Mouse (Mus musculus) forebrain, embryonic 15.5 days (tissue): ENCODE measurements around the gene Rps5. TPM values are rescaled to one million over a fixed set of nuclear protein-coding genes. Genes with fewer than 3 reads are reported as not detected.
A peak's percentile ranks its signal among the peaks of the same experiment; 100 is the strongest.
"Not testable (repeated sequence)": the region's sequence is repeated elsewhere in the genome, so short reads cannot be mapped to it uniquely, and the experiment has no call there.

Experiments used
- ATAC-seq: fragments of 200-750 bp; cut with Nextera tagmentation; replicated peaks from 2 replicates; pipeline ENCODE4 v1.8.0; 2017; ENCODE audit warnings: mild to moderate bottlenecking, moderate TSS enrichment, moderate library complexity
- H3K27ac ChIP-seq: fragments of 300-500 bp; sonication (generic); replicated peaks from 2 replicates; pipeline ENCODE4 v1.5.1; 2015; ENCODE audit warnings: mild to moderate bottlenecking, inconsistent platforms
- H3K27me3 ChIP-seq: fragments of 300-500 bp; sonication (generic); 2 replicates; pipeline ENCODE4 v1.6.1; 2015; ENCODE audit warnings: inconsistent platforms
- H3K36me3 ChIP-seq: fragments of 300-500 bp; sonication (generic); 2 replicates; pipeline ENCODE4 v1.6.1; 2015; ENCODE audit warnings: mild to moderate bottlenecking, inconsistent platforms
- H3K4me1 ChIP-seq: fragments of 300-500 bp; sonication (generic); 2 replicates; pipeline ENCODE4 v1.6.1; 2015; ENCODE audit warnings: inconsistent platforms
- H3K4me2 ChIP-seq: fragments of 300-500 bp; sonication (generic); replicated peaks from 2 replicates; pipeline ENCODE4 v1.6.1; 2015; ENCODE audit warnings: mild to moderate bottlenecking, inconsistent platforms
- H3K4me3 ChIP-seq: fragments of 300-500 bp; sonication (generic); 2 replicates; pipeline ENCODE4 v1.5.1; 2015; ENCODE audit warnings: mild to moderate bottlenecking, inconsistent platforms
- H3K9ac ChIP-seq: fragments of 300-500 bp; sonication (generic); replicated peaks from 2 replicates; pipeline ENCODE4 v1.6.1; 2015; ENCODE audit warnings: mild to moderate bottlenecking, inconsistent platforms
- H3K9me3 ChIP-seq: fragments of 300-500 bp; sonication (generic); 2 replicates; pipeline ENCODE4 v1.6.1; 2016; ENCODE audit warnings: inconsistent platforms
- WGBS: fragments of 180-500 bp; shearing (Covaris S2); methylation state at CpG from one replicate; pipeline ENCODE4 v1.1.7; 2015; ENCODE audit warnings: mixed read lengths; 5-methylcytosine and 5-hydroxymethylcytosine counted together
- polyA plus RNA-seq: library from polyadenylated mRNA; unstranded; fragments of >200 nt; fragmentation: Nextera tagmentation; extraction: Ambion mirVana; gene quantifications from 2 replicates; pipeline ENCODE4 v1.2.1, GENCODE M21; 2015

Gene Rps5
- polyA plus RNA-seq, 1 experiment from 2014 or later: 659 TPM

DNA sequence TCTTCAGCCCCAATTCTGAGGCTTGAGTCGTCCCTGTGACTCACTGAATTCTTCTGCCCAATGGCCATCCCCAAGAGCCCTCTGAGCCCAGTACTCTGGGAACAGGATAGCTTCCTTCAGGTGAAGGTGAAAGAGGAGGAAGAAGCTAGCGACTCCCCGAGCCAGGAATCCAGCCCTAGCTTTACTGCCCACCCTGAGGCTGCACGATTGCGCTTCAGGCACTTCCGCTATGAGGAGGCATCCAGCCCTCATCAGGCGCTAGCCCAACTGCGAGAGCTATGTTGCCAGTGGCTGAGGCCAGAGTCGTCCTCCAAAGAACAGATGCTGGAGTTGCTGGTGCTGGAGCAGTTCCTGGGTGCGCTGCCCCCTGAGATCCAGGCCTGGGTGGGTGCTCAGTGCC, 18.5 kb upstream of the Rps5 start:
- peaks cover 44% of the 10 kb centered on the region for H3K36me3 ChIP-seq

DNA sequence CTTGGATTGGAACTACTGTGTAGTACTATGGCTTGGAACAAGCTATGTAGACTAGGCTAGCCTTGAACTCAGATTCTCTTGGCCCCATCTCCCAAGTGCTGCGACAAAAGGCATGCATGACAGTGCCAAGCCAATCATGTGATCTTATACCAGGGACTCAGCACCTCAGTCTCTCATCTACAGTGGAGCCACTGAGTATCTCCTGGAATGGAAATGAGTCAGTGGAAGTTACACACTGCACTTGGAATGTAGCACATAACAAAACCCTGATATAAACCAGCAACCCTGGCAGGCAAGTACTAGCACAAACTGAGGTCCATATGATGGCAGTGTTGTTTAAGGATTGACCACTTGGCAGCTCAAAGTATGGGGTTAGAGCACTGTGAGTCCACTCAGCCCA, 16.9 kb upstream of the Rps5 start:
- Histone ChIP-seq H3K9ac (no peak overlapping the region), H3K4me1 (peaks cover 6% of the 10 kb centered on the region), H3K9me3 (no peaks in the 10 kb centered on the region), H3K27ac (no peak overlapping the region), H3K4me3 (no peak overlapping the region), H3K4me2 (no peak overlapping the region), H3K36me3 (peaks cover 49% of the 10 kb centered on the region), H3K27me3 (no peaks in the 10 kb centered on the region)
- WGBS: 94% methylated on average over 1 of the region's 1 CpGs
- ATAC-seq: no peak

More for the DNA sequence above, 18.5 kb upstream of the Rps5 start:
- H3K9me3 ChIP-seq: no peaks in the 10 kb centered on the region
- no peak overlapping the region for H3K4me2 ChIP-seq
- no peaks in the 10 kb centered on the region for H3K27me3 ChIP-seq
- no peak for ATAC-seq
- H3K4me1 ChIP-seq: peaks cover 4% of the 10 kb centered on the region
- H3K9ac ChIP-seq: no peak overlapping the region
- no peak overlapping the region for H3K27ac ChIP-seq
- 52% methylated on average over 10 of the region's 10 CpGs for WGBS
- H3K4me3 ChIP-seq: no peak overlapping the region

DNA sequence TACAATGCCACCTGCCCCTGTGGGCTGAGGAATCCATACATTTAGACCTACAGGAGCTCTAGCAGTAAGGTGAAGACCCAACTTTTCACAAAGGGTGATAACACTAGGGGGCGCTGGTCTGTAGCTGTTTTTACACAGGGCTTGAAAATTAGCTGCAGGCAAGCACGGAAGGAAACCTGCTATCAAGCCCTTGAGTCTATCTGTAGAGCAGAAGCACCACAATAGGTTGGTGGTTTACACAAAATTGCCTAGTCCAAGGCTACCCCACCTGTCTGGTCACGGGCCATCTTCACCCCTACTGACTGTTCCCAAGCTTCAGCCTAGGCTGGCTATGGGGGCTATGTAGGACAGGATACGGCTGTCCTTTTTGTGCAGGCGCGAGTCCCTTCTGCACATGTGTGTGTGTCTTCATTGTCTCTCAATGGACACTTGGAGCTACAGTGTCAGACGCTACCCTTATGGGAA, 12.6 kb upstream of the Rps5 start:
- peak overlapping the region; percentile 61 for H3K4me2 ChIP-seq
- 33% methylated on average over 7 of the region's 7 CpGs for WGBS
- H3K36me3 ChIP-seq: peaks cover 44% of the 10 kb centered on the region
- H3K27ac ChIP-seq: peak overlapping the region; percentile 94
- no peaks in the 10 kb centered on the region for H3K27me3 ChIP-seq
- ATAC-seq: peak; percentile 64
- H3K4me3 ChIP-seq: peak overlapping the region; percentile 61
- peak overlapping the region; percentile 65 for H3K9ac ChIP-seq
- H3K4me1 ChIP-seq: peaks cover 10% of the 10 kb centered on the region
- no peaks in the 10 kb centered on the region for H3K9me3 ChIP-seq

DNA sequence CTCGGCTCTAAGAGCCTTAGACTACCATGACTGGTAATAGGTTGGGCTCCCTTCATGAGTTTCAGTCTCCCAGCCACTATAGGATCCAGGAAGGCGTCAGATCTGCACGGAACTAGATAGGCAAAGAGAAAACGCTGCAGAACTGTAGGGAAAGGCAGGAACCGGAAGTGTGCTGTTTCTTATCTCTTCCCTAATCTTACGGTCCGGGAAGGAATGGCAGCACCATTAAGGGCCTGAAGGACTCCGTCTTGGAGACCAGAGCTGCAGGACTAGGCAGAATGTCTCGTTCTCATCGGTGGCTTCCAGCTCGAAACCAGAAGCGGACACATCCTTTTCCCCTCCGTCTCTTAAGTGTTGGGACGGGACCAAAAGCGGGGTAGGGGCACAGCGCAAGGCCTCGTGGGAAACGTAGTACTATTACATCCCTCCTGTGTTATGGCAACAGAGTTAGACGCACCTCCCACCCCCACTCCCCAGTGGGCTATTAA, 11.9 kb upstream of the Rps5 start:
- Histone ChIP-seq H3K4me2 (peak overlapping the region; percentile 61), H3K9me3 (no peaks in the 10 kb centered on the region), H3K27me3 (no peaks in the 10 kb centered on the region), H3K9ac (peak overlapping the region; percentile 65), H3K27ac (peak overlapping the region; percentile 94), H3K36me3 (peaks cover 38% of the 10 kb centered on the region), H3K4me1 (peaks cover 10% of the 10 kb centered on the region), H3K4me3 (peak overlapping the region; percentile 61)
- peak; percentile 86 for ATAC-seq
- WGBS: 9% methylated on average over 19 of the region's 19 CpGs

DNA sequence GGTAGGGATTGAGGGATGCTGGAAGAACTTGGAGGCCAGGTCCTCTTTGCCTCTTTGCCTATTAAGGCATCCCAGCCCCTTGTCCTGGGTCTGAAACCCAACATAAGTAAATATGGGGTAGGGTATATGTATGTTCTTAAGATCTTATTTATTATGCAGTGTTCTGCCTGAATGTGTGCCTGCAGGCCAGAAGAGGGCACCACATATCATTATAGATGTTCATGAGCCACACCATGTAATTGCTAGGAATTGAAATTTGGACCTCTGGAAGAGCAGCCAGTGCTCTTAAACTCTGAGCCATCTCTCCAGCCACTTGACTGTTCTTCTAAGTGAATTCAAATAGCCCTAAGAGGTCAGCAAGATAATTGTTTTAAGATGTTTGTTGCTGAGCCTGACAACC, 8.5 kb upstream of the Rps5 start:
- no peak for ATAC-seq
- Histone ChIP-seq H3K27ac (no peak overlapping the region), H3K4me1 (peaks cover 10% of the 10 kb centered on the region), H3K4me3 (no peak overlapping the region), H3K36me3 (peaks cover 6% of the 10 kb centered on the region; the same call in 1 of the 2 replicates), H3K9me3 (no peaks in the 10 kb centered on the region), H3K4me2 (no peak overlapping the region), H3K27me3 (no peaks in the 10 kb centered on the region), H3K9ac (no peak overlapping the region)

DNA sequence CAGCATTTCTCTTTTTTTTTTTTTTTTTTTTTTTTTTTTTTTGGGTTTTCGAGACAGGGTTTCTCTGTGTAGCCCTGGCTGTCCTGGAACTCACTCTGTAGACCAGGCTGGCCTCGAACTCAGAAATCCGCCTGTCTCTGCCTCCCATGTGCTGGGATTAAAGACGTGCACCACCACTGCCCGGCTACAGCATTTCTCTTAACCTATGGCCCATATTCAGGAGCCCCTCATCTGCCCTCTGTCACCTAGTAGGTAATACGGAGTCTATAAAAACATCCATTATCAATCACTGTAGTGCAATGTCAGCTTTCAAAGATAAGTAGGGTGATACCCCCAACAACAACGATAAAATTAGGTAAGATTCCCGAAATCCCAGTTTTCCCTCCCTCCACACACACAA, 1.6 kb upstream of the Rps5 start:
- not testable (repeated sequence) for H3K9ac ChIP-seq, H3K9me3 ChIP-seq, H3K4me3 ChIP-seq, ATAC-seq, H3K27ac ChIP-seq, H3K4me2 ChIP-seq, H3K27me3 ChIP-seq
- 94% methylated on average over 7 of the region's 8 CpGs for WGBS
- Histone ChIP-seq H3K4me1 (peaks cover 15% of the 10 kb centered on the region), H3K36me3 (peaks cover 21% of the 10 kb centered on the region)

DNA sequence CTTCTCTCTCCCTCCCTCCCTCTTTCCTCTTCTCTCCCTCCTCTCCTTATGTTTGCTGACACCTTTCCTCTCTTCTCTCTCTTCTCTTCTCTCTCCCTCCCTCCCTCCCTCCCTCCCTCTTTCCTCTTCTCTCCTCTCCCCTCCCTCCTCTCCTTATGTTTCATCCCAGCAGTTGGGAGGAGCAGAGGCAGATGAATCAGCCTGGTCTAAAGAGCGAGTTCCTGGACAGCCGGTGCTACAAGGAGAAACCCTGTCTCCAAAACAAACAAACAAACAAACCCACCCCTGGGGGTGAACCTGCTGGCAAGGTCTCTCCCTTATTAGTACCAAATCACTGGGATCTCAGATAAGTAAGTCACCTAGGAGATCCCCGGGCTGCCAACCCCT, 779 bp upstream of the Rps5 start:
- WGBS: 0% methylated on average over 3 of the region's 3 CpGs
- Histone ChIP-seq H3K4me2 (peak overlapping the region; percentile 93), H3K9me3 (no peaks in the 10 kb centered on the region), H3K4me1 (peaks cover 15% of the 10 kb centered on the region), H3K36me3 (peaks cover 29% of the 10 kb centered on the region), H3K9ac (peak overlapping the region; percentile 83), H3K27ac (peak overlapping the region; percentile 91), H3K27me3 (no peaks in the 10 kb centered on the region), H3K4me3 (peak overlapping the region; percentile 86)
- ATAC-seq: peak; percentile 4

DNA sequence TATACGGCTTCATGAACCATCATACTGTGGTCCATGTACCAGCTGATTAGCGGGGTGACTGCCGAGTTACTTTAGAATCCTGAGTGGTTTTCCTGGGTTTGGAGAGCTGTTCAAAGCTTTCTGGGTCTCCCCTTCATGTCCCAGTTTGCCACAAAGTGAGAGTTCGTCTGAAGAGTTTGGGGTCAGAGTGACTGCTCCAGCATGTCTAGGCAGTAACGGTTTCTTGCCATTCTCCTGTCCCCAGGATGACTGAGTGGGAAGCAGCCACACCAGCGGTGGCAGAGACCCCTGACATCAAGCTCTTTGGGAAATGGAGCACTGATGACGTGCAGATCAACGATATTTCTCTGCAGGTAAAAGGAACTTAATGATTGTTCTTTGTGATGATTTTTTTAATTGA, 639 bp downstream of the Rps5 start:
- ATAC-seq: no peak
- Histone ChIP-seq H3K4me3 (peak overlapping the region; percentile 86), H3K36me3 (peaks cover 40% of the 10 kb centered on the region), H3K4me1 (peaks cover 15% of the 10 kb centered on the region), H3K9me3 (no peaks in the 10 kb centered on the region), H3K27me3 (peaks cover 10% of the 10 kb centered on the region; the same call in 1 of the 2 replicates), H3K27ac (no peak overlapping the region; the same call in 1 of the 2 replicates), H3K4me2 (peak overlapping the region; percentile 91), H3K9ac (peak overlapping the region; percentile 81)
- WGBS: 4% methylated on average over 8 of the region's 8 CpGs

DNA sequence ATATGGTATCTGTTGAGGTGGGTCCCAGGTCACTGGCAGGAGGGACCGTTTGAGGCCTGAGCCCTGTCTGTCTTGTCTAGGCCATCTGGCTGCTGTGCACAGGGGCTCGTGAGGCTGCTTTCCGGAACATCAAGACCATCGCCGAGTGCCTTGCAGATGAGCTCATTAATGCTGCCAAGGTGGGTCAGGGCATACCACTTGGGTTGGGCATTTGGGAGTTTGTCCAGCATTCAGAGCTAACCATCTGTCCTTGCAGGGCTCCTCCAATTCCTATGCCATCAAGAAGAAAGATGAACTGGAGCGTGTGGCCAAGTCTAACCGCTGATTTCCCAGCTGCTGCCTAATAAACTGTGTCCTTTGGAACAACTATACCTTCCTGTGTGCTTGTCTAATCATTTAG, 4.2 kb downstream of the Rps5 start:
- 84% methylated on average over 7 of the region's 7 CpGs for WGBS
- Histone ChIP-seq H3K27me3 (peaks cover 15% of the 10 kb centered on the region; the same call in 1 of the 2 replicates), H3K4me2 (no peak overlapping the region), H3K9me3 (no peaks in the 10 kb centered on the region), H3K36me3 (peaks cover 40% of the 10 kb centered on the region), H3K4me3 (no peak overlapping the region), H3K27ac (no peak overlapping the region), H3K9ac (no peak overlapping the region), H3K4me1 (peaks cover 19% of the 10 kb centered on the region)
- ATAC-seq: no peak

DNA sequence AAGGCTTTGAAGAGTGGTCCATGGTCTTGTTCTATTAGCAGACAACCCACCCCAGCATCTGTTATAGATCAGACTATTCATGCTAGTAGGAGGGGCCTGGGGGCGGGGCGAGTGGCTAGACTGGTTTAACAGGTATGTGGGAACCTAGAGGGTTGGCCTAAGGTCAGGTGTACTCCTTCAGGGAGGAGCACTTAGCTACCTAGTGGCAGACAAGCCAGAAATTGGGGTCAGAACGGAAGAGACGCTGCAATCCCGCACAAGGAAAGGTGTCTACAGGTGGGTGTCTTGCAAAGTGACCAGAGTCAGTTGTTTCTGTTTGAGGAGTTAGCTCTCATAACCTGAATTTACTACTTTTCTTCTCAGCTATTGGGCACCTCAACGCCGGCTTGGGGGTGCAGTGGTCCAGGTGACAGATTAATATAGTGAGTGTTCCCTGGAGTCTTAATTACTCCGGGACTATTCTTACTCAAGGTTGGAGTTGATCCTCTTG, 5.1 kb downstream of the Rps5 start, which contains the start of gene Rnf225:
Gene Rnf225, plus strand, starts transcription at position 226 of the 490 bp plus-strand sequence.
- peaks cover 19% of the 10 kb centered on the region for H3K4me1 ChIP-seq
- peaks cover 15% of the 10 kb centered on the region; the same call in 1 of the 2 replicates for H3K27me3 ChIP-seq
- H3K9ac ChIP-seq: peak within 1 kb of the TSS; percentile 27; the same call in 1 of the 2 replicates
- peaks cover 40% of the 10 kb centered on the region for H3K36me3 ChIP-seq
- H3K4me3 ChIP-seq: peak within 1 kb of the TSS; percentile 21
- 22% methylated on average over 8 of the region's 8 CpGs for WGBS
- H3K27ac ChIP-seq: no peak within 1 kb of the TSS
- ATAC-seq: no peak
- peak within 1 kb of the TSS; percentile 41 for H3K4me2 ChIP-seq
- H3K9me3 ChIP-seq: no peaks in the 10 kb centered on the region

DNA sequence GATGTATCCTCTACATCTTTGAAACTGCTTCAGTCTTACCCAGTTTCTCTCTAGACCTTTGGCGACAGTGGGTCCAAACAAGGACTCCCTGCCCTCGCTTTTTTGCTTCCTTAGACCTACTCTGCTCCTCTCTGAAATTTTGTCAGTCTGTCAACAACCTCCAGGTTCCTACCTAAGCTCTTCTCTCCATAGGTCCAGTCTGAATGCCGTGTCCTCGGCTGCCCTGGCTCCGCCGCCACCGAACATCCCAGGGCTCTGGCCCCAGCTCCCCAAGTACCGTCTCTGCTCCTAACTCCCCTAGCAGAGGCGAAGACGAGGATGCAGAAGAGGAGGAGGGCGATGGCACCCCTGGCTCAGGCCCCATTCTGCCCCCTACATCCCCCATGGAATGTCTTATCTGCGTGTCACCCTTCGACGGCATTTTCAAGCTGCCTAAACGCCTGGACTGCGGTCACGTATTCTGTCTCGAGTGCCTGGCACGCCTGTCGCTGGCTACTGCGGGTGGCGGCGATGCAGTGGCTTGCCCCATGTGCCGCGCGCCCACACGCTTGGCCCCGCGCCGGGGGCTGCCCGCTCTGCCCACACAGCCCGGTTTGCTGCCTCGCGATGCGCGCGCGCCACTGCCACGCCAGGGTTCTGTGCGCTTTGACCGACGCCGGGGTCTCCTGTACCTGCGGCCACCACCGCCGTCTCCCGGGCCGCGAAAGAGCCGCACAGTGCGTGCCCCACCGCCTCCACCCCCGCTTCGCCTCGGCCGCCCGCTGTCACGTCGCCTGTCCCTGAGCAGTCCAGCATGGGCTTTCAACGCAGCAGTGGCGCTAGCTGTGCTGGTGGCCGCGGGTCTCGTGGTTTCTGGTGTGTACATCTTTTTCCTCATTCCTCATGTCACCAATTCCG, 5.9 kb downstream of the Rps5 start:
- Histone ChIP-seq H3K9ac (peak overlapping the region; percentile 27; the same call in 1 of the 2 replicates), H3K36me3 (peaks cover 40% of the 10 kb centered on the region), H3K4me3 (peak overlapping the region; percentile 21), H3K4me2 (peak overlapping the region; percentile 41), H3K4me1 (peaks cover 15% of the 10 kb centered on the region), H3K9me3 (no peaks in the 10 kb centered on the region), H3K27ac (no peak overlapping the region), H3K27me3 (peaks cover 15% of the 10 kb centered on the region; the same call in 1 of the 2 replicates)
- peak; percentile 49 for ATAC-seq
- 6% methylated on average over 65 of the region's 65 CpGs for WGBS

DNA sequence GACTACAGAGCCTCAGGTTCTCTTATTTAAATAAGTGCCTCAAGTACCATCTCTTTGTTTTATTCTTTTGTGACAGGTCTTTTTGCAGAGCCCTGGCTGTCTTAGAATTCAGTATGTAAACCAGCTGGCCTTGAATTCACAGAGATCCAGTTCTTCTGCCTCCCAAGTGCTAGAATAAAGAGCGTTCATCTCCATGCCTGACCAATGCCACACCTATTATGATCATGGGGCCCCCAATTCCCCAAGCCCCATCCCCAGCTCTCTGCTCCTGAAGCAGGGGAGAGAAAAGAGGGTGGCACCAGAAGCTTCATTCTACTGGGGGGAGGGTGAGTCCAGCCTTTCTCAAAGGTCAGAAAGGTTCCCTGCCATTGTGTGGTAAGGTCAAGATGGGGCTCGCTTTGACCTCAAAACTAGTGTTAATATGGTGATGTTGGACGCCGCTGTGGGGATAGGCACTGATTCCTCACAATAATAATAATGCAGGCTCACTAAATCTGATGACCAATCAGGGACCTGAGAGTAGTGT, 11.6 kb downstream of the Rps5 start:
- H3K27me3 ChIP-seq: 0 out of 2 replicates have a peak, but pooled peaks cover under 1% of the 10 kb centered on the region
- WGBS: 71% methylated on average over 4 of the region's 4 CpGs
- no peak overlapping the region for H3K4me2 ChIP-seq
- no peak for ATAC-seq
- H3K4me1 ChIP-seq: no peaks in the 10 kb centered on the region
- H3K9ac ChIP-seq: no peak overlapping the region
- H3K27ac ChIP-seq: no peak overlapping the region
- no peak overlapping the region for H3K4me3 ChIP-seq
- H3K36me3 ChIP-seq: no peaks in the 10 kb centered on the region
- H3K9me3 ChIP-seq: no peaks in the 10 kb centered on the region
